Mouse (Mus musculus) layer of hippocampus, postnatal 36 days (tissue): ENCODE data around the gene Arhgef18. TPM values are rescaled to one million over a fixed set of nuclear protein-coding genes. Genes with fewer than 3 reads are reported as not detected.

Source experiments
- total RNA-seq, 2 experiments: library from RNA; stranded (reverse); gene quantifications; 2 replicates each; pipeline ENCODE4 v1.2.3; 2021

Gene Arhgef18
- total RNA-seq, 2 experiments from 2014 or later: 46.0 to 50.5 TPM

Other genes with a start within 250 kb of the Arhgef18 start
- 10 to 100 TPM; 46.9 to 50.3 TPM for gene Insr, start 113.4 kb upstream of the Arhgef18 start, total RNA-seq
- under 1 TPM in 1 of 2 experiments, not detected in 1; 0.25 TPM for gene A430078G23Rik, start 39.6 kb upstream of the Arhgef18 start, total RNA-seq
- 1 to 10 TPM in 1 of 2 experiments, under 1 TPM in 1; 0.94 to 1.4 TPM for gene Pex11g, start 74.7 kb downstream of the Arhgef18 start, total RNA-seq
- gene Tex45, start 77.9 kb downstream of the Arhgef18 start, total RNA-seq: under 1 TPM; 0.45 to 0.58 TPM
- gene Zfp358, start 100.1 kb downstream of the Arhgef18 start, total RNA-seq: 10 to 100 TPM; 28.1 to 31.7 TPM
- gene Mcoln1, start 107.5 kb downstream of the Arhgef18 start, total RNA-seq: 10 to 100 TPM; 78.4 to 86.6 TPM
- gene Pnpla6, start 122.4 kb downstream of the Arhgef18 start, total RNA-seq: 10 to 100 TPM; 75.3 to 87.4 TPM
- gene C330021F23Rik, start 175.0 kb downstream of the Arhgef18 start, total RNA-seq: not detected
- gene Camsap3, start 194.3 kb downstream of the Arhgef18 start, total RNA-seq: 10 to 100 TPM; 34.4 to 41.0 TPM
- 10 to 100 TPM; 35.6 to 37.6 TPM for gene Xab2, start 228.3 kb downstream of the Arhgef18 start, total RNA-seq
- gene Pet100, start 228.5 kb downstream of the Arhgef18 start, total RNA-seq: 10 to 100 TPM; 84.7 to 95.6 TPM
- gene Pcp2, start 232.5 kb downstream of the Arhgef18 start, total RNA-seq: 1 to 10 TPM; 1.1 to 1.9 TPM
- gene Stxbp2, start 237.9 kb downstream of the Arhgef18 start, total RNA-seq: 10 to 100 TPM; 36.3 to 47.1 TPM